Mouse (Mus musculus) ES-Bruce4 (cell line): ENCODE measurements around the gene Plpp1.

ENCODE experiments used
- CTCF ChIP-seq: IDR thresholded peaks from one replicate; pipeline ENCODE4 v1.8.1; 2011; ENCODE audit warnings: low read depth, low read length
- EP300 ChIP-seq: IDR thresholded peaks from 2 replicates; pipeline ENCODE4 v1.6.1; 2011; ENCODE audit warnings: low read depth, low read length; ENCODE audit not compliant: insufficient read depth
- POLR2A ChIP-seq: IDR thresholded peaks from one replicate; pipeline ENCODE4 v1.8.1; 2011; ENCODE audit warnings: low read length; ENCODE audit not compliant: insufficient read depth

DNA sequence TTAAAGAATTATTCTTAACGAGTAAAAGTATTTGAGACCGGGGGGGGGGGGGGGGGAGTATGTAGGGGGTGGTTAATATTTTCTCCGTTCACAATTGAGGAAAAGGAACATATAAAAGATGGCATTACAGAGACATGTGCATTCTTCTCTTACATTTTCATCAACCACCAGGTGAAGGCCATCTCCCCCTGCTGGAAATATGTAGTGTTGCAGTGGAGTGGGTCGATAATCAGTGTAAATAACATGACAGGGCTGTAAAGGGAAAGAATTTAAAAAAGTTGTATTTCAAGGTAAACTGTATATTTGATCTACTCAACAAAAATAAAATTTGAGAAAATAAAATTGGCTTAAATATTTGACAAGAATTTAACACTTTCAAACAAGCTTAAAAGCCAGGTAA is 109.1 kb downstream of the Plpp1 start:
- TF ChIP-seq EP300 (no peak), CTCF (no peak), POLR2A (no peak)
